Mouse (Mus musculus): ENCODE data around the gene Dnajc4. TPM values are rescaled to one million over a fixed set of nuclear protein-coding genes. Genes with fewer than 3 reads are reported as not detected.
A peak's percentile ranks its signal among the peaks of the same experiment; 100 is the strongest.

The Dnajc4 gene
- polyA plus RNA-seq, 1 experiment = 12.2 TPM

GRCm38 (mm10) chr19:6990712-6991111, 1.7 kb downstream of the Dnajc4 start:
- Histone ChIP-seq H3K4me3 (ENCODE audit: insufficient read depth, poor library complexity, severe bottlenecking) (no peak overlapping the region), H3K79me3 (ENCODE audit: low read depth) (peaks cover 3% of the 10 kb centered on the region), H3K27me3 (ENCODE audit: control insufficient read depth, insufficient read depth, insufficient read length) (no peaks in the 10 kb centered on the region), H3K36me3 (ENCODE audit: control insufficient read depth, insufficient read depth) (no peaks in the 10 kb centered on the region), H3K79me2 (ENCODE audit: control insufficient read depth, insufficient read depth) (peaks cover 10% of the 10 kb centered on the region), H3ac (ENCODE audit: control insufficient read depth, insufficient read length, low read depth) (no peak overlapping the region)
- TF ChIP-seq USF1 (IDR thresholded peaks at IDR 0.05; ENCODE audit: low read depth) (no peak), MAX (IDR thresholded peaks at IDR 0.05) (no peak), MYOG (IDR thresholded peaks at IDR 0.05; ENCODE audit: control insufficient read depth, extremely low read depth, insufficient read length) (no peak), CEBPB (IDR thresholded peaks at IDR 0.05; ENCODE audit: low read depth) (no peak), MYOD1 (IDR thresholded peaks at IDR 0.05; ENCODE audit: control insufficient read depth, insufficient read length, low read depth) (no peak), FOSL1 (IDR thresholded peaks at IDR 0.05; ENCODE audit: insufficient read depth, low read length, poor library complexity, severe bottlenecking) (no peak), CTCF (IDR thresholded peaks at IDR 0.05; ENCODE audit: control insufficient read depth, insufficient read depth, insufficient read length) (no peak)

GRCm38 (mm10) chr19:6989251-6989650, 3.1 kb downstream of the Dnajc4 start:
- Histone ChIP-seq H3ac (ENCODE audit: control insufficient read depth, insufficient read length, low read depth) (no peak overlapping the region), H3K79me2 (ENCODE audit: control insufficient read depth, insufficient read depth) (peaks cover 12% of the 10 kb centered on the region), H3K79me3 (ENCODE audit: low read depth) (peaks cover 3% of the 10 kb centered on the region), H3K4me3 (ENCODE audit: insufficient read depth, poor library complexity, severe bottlenecking) (no peak overlapping the region), H3K27me3 (ENCODE audit: control insufficient read depth, insufficient read depth, insufficient read length) (no peaks in the 10 kb centered on the region), H3K36me3 (ENCODE audit: control insufficient read depth, insufficient read depth) (peaks cover under 1% of the 10 kb centered on the region)
- TF ChIP-seq USF1 (IDR thresholded peaks at IDR 0.05; ENCODE audit: low read depth) (no peak), MYOD1 (IDR thresholded peaks at IDR 0.05; ENCODE audit: control insufficient read depth, insufficient read length, low read depth) (no peak), FOSL1 (IDR thresholded peaks at IDR 0.05; ENCODE audit: insufficient read depth, low read length, poor library complexity, severe bottlenecking) (no peak), CTCF (IDR thresholded peaks at IDR 0.05; ENCODE audit: control insufficient read depth, insufficient read depth, insufficient read length) (no peak), CEBPB (IDR thresholded peaks at IDR 0.05; ENCODE audit: low read depth) (no peak), MAX (IDR thresholded peaks at IDR 0.05) (no peak), MYOG (IDR thresholded peaks at IDR 0.05; ENCODE audit: control insufficient read depth, extremely low read depth, insufficient read length) (no peak)

DNA sequence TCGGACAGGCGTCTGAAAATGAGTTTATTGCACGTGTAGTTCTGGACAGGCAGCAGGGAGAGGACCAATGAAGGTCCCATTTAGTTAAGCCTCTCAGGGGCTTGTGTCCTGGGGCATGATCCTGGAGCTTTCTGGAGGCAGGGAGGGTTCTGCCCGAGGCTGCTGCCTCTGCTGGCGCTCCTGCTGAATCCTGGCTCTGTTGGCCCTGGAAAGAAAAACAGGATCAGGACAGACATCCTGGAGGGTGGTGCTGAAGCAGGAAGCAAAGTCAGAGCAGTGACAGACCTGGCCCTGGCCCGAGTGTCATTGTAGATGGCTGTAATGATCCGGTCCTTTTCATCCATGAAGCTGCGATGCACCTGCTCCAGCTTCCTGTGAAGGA, 4.5 kb downstream of the Dnajc4 start:
- Histone ChIP-seq H3ac (ENCODE audit: control insufficient read depth, insufficient read length, low read depth) (peak overlapping the region; percentile 72), H3K27me3 (ENCODE audit: control insufficient read depth, insufficient read depth, insufficient read length) (no peaks in the 10 kb centered on the region), H3K36me3 (ENCODE audit: control insufficient read depth, insufficient read depth) (peaks cover 14% of the 10 kb centered on the region), H3K79me2 (ENCODE audit: control insufficient read depth, insufficient read depth) (peaks cover 12% of the 10 kb centered on the region), H3K79me3 (ENCODE audit: low read depth) (peaks cover 3% of the 10 kb centered on the region), H3K4me3 (ENCODE audit: insufficient read depth, poor library complexity, severe bottlenecking) (peak overlapping the region; percentile 50)
- TF ChIP-seq MAX (IDR thresholded peaks at IDR 0.05) (no peak), MYOD1 (IDR thresholded peaks at IDR 0.05; ENCODE audit: control insufficient read depth, insufficient read length, low read depth) (no peak), CEBPB (IDR thresholded peaks at IDR 0.05; ENCODE audit: low read depth) (no peak)

GRCm38 (mm10) chr19:6987061-6987903, 5.1 kb downstream of the Dnajc4 start, which contains the start of gene Vegfb:
Gene Vegfb (minus strand): TSS chr19:6987651.
- H3K79me2 ChIP-seq (ENCODE audit: control insufficient read depth, insufficient read depth) = peaks cover 12% of the 10 kb centered on the region
- peak within 1 kb of the TSS; percentile 72 for H3ac ChIP-seq (ENCODE audit: control insufficient read depth, insufficient read length, low read depth)
- H3K79me3 ChIP-seq (ENCODE audit: low read depth) = peaks cover 3% of the 10 kb centered on the region
- peak within 1 kb of the TSS; percentile 50 for H3K4me3 ChIP-seq (ENCODE audit: insufficient read depth, poor library complexity, severe bottlenecking)
- no peak for TF ChIP-seq CEBPB (IDR thresholded peaks at IDR 0.05; ENCODE audit: low read depth)
- H3K27me3 ChIP-seq (ENCODE audit: control insufficient read depth, insufficient read depth, insufficient read length) = no peaks in the 10 kb centered on the region
- peaks cover 18% of the 10 kb centered on the region for H3K36me3 ChIP-seq (ENCODE audit: control insufficient read depth, insufficient read depth)

- H3K27me3 ChIP-seq (ENCODE audit: control insufficient read depth, insufficient read depth, insufficient read length) = no peaks in the 10 kb centered on the region
- H3K4me3 ChIP-seq (ENCODE audit: insufficient read depth, poor library complexity, severe bottlenecking) = peak overlapping the region; percentile 50
- H3K79me3 ChIP-seq (ENCODE audit: low read depth) = peaks cover 3% of the 10 kb centered on the region
- TF ChIP-seq CEBPB (IDR thresholded peaks at IDR 0.05; ENCODE audit: low read depth) = no peak
- TF ChIP-seq CTCF (IDR thresholded peaks at IDR 0.05; ENCODE audit: control insufficient read depth, insufficient read depth, insufficient read length) = no peak
- H3K79me2 ChIP-seq (ENCODE audit: control insufficient read depth, insufficient read depth) = peaks cover 12% of the 10 kb centered on the region
- peak overlapping the region; percentile 28 for H3ac ChIP-seq (ENCODE audit: control insufficient read depth, insufficient read length, low read depth)
- peaks cover 23% of the 10 kb centered on the region for H3K36me3 ChIP-seq (ENCODE audit: control insufficient read depth, insufficient read depth)
Measured at GRCm38 (mm10) chr19:6985951-6986708, 6.2 kb downstream of the Dnajc4 start.

GRCm38 (mm10) chr19:6985300-6985699, 7.1 kb downstream of the Dnajc4 start:
- H3K27me3 ChIP-seq (ENCODE audit: control insufficient read depth, insufficient read depth, insufficient read length) = no peaks in the 10 kb centered on the region
- no peak overlapping the region for H3ac ChIP-seq (ENCODE audit: control insufficient read depth, insufficient read length, low read depth)
- H3K36me3 ChIP-seq (ENCODE audit: control insufficient read depth, insufficient read depth) = peaks cover 23% of the 10 kb centered on the region
- peaks cover 18% of the 10 kb centered on the region for H3K79me2 ChIP-seq (ENCODE audit: control insufficient read depth, insufficient read depth)
- TF ChIP-seq MYOG (IDR thresholded peaks at IDR 0.05; ENCODE audit: control insufficient read depth, extremely low read depth, insufficient read length) = no peak
- TF ChIP-seq MAX (IDR thresholded peaks at IDR 0.05) = no peak
- no peak for TF ChIP-seq CTCF (IDR thresholded peaks at IDR 0.05; ENCODE audit: control insufficient read depth, insufficient read depth, insufficient read length)
- TF ChIP-seq CEBPB (IDR thresholded peaks at IDR 0.05; ENCODE audit: low read depth) = no peak
- no peak for TF ChIP-seq USF1 (IDR thresholded peaks at IDR 0.05; ENCODE audit: low read depth)
- no peak for TF ChIP-seq MYOD1 (IDR thresholded peaks at IDR 0.05; ENCODE audit: control insufficient read depth, insufficient read length, low read depth)
- TF ChIP-seq FOSL1 (IDR thresholded peaks at IDR 0.05; ENCODE audit: insufficient read depth, low read length, poor library complexity, severe bottlenecking) = no peak
- peaks cover 3% of the 10 kb centered on the region for H3K79me3 ChIP-seq (ENCODE audit: low read depth)
- H3K4me3 ChIP-seq (ENCODE audit: insufficient read depth, poor library complexity, severe bottlenecking) = no peak overlapping the region

Measured in C2C12 (cell line).